Mouse (Mus musculus) right cerebral cortex, postnatal 4 days (tissue): ENCODE measurements at regions not wholly inside any gene's neighbourhood (a gene's known extent, or its start where the extent isn't known, plus 50 kb on each side); places are given as distances from the start of the nearest gene placed in this dataset.

ENCODE experiments used
- DNase-seq: peaks from one replicate; pipeline ENCODE4 v3.0.0-alpha.2; 2022

DNA sequence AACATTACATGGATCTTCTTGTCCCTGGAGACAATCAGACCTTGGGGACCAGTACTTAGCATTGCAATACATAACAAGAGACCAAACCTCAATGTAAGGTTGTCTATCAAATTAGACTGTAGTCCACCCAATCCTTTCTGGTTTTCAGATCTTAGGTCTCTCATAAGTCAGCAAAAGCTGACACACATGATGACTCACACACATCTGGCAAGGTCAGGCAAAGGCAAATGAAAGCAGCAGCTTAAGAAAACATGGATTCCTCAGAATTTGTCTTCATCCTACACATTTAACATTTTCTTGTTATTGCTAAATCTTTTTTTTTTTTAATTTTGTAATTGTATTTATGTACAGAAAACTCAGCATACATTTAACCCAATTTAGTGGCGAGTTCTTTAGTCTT lies 52.0 kb downstream of the Gm11983 start:
- no peak for DNase-seq

DNA sequence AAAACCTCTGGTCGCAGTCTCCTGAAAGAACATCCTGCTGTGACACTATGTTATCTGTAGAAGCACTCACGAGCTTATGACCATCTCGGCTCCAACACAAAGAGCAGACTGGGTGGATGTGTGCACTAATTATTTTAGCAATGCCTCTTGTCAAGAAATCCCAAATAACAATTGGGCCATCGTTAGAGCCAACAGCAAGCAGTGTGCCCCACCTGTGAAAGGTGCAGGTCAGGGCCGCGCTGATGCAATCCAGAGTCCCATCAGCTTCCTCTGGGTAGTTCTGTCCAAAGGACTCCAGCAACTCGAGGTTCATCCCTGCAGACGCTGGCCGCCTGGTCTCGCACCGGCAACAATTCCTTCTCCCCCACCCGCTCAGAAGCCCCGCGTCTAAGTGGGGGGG lies 54.6 kb downstream of the Gm11983 start:
- DNase-seq, result no peak

DNA sequence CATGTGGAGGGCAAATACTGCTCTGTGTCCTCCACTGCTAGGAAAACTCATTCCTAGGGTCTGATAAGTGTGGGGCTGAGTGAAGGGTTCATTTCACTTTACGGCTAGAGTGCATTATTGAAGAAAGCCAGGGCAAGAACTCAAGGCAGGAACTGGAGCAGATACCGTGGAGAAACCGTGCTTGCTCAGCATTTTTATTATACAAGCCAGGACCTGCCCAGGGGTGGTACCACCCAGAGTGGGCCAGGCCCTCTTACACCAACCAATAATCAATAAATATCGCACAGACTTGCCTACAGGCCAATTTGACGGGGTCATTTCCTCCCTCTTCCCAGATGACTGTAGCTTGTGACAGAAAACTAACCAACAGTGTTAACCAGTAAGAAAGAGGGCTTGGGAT lies 57.7 kb downstream of the Gm11983 start:
- DNase-seq, result no peak

DNA sequence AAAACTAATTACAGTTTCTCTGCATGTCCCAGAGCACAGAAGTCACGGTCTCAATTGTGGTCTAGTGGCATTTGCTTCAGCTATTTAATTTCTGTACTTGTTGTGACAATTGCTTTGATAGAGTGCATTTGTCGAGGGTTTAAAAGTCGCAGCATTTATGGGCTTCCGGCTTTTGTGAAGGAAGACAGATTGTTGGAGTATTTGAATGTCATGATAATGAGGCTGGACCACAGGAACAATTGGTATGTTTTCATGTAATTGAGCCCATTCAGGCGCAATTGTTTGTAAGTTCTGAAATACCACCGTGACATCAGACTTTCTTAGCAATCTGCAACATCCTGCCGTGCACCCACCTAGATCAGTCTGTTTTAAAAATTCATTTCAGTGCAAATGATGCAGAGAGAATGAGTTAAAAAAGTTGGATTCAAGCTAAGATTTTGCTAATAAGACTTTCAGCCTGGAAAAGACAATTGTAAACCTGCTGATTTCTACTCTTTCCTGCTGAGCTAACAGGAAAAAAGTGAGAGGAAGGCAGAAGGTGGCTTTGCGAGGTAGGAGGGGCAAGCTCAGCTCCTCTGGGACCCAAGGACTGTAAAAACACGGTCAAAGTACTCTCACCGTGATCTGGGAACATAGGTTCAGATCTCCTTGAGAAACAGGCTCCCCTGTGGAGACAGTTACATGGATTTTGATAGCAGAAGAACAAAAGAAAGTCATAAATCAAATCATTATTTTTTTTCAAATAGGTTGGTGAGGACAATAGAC lies 58.7 kb downstream of the Gm11983 start:
- no peak for DNase-seq

DNA sequence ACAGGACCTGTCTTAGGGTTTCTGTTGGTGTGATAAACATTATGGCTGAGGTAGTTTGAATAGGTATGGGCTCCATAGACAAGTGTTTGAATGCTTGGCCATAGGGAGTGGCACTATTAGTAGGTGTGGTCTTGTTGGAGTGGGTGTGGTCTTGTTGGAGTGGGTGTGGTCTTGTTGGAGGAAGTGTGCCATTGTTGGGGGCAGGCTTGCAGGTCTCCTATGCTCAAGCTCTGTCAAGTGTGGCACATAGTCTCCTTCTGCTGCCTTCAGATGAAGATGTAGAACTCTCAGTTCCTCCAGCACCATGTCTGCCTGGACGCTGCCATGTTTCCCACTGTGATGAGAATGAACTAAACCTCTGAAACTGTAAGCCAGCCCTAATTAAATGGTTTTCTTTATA lies 59.9 kb downstream of the Gm11983 start:
- no peak for DNase-seq

DNA sequence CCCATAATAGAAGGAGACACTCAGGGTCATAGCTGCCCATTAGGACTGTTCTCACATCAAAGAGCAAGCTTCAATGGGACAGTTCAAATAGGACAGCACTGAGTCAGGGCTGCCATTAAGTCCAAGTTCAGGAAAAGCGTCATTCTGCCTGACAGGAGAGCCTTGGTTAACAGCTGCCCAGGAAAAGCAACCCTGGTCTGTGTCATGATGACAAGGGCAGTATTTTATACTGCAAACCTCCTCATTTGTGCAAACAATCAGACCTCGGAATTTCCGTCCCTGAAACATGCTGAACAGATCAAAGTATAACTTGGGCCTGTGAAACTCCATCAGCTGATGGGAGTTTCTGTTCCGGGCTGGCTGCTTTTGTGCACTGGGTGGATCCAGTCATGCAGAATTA lies 62.8 kb downstream of the Gm11983 start:
- no peak for DNase-seq

DNA sequence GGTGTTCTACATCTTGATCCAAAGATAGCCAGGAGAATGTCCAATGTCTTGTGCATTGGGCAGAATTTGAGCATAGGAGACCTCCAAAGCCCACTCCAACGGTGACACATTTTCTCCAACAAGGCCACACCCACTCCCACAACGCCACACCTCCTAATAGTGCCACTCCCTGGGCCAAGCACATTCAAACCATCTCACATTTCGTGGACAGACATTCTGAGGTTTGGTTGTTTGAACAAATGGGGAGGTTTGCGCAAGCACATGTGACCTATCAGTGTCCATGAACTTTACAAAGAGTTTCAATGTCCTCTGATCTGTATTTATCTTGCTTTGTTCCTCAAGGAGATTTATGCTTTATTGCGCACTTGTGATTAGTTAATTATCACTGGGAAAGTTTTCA lies 63.5 kb downstream of the Gm11983 start:
- no peak for DNase-seq

DNA sequence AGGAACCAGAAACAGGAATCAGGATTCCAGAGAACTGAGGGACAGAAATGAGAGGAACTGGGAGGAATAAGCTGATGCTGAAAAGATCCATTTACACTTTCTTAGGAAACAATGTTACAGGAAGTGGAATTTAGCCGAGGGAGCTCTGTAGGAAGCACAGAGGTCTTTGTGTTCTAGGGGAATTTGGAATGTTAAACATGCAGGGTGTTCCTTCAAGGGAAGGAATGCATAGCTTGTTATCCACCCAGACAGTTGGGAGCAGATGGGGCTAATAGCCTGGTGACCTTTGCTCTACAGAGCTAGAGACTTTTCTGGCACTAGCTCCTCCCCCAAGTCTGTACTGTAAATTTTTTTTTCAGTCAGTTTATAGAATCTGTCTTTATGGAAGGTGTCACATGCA lies 64.1 kb downstream of the Gm11983 start:
- DNase-seq, result no peak

DNA sequence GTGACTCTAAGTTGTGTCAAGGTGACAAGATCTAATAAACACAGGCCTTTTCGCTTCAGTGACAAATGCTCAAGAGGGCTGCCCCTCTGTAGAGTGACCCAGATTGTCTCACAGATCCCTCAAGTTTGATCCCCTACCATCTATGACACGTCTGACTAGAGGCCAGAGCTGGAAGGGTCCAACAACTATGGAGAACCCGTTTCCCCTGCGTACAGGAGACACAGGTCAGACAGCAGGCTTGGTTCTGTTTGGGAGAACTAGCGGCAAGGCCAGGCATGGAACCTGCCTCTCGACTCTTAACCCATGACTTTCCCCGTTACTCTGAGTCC lies 68.1 kb downstream of the Gm11983 start:
- no peak for DNase-seq

DNA sequence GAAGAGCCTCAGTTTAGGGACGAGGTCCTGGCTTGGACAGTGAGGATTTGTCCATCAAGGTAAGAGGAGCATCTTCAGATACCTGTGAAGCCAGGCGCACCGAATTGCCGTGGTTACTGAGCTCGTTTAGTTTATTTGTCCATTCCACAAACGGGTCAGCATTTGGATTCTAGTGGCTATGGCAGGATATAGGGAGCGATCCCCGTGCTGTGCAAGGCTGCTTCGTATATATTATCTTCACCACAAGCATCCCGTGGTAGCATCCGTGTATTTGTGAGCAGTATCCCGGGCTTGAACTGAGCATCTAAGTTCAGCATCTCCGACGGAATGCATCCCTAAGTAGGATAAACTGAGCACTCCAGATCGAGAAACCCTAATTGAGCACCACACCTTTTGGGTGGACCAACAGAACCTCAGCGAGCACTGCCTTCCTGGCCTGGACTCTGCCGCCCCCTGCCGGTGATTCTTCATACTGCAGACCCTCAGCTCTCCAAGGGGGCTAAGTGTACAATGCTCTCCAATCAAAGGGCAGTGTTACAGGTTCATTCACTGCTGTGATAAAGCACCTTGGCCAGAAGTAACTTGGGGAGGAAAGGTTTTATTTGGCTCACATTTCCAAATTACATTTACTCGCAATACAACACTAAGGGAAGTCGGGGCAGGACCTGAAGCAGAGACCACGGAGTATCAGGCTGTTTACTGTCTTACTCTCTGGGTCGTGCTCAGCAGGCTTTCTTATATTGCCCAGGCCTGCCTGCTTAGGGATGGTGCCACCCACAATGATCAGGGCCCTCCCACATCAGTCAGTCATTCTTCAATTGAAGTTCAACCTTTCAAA lies 68.6 kb downstream of the Gm11983 start:
- peak; percentile 92 for DNase-seq

DNA sequence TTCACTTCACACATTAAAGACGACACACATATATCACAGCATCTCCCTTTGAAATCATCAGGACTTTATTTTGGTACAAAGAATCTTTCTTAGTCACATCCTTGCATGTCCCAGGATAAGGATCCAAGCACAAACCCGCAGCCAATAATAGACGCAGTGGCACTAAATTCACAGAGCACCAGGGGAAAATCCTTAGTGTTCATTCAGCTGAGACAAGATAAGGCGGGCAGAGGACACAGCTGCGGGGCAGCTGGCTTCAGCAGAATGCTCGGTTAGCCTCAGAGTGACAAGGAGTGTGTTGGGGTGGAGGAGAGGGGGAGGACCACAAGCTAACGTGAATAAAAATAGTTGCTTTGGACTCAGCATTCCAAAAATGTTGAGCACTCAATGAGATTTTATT lies 70.7 kb downstream of the Gm11983 start:
- peak; percentile 8 for DNase-seq

DNA sequence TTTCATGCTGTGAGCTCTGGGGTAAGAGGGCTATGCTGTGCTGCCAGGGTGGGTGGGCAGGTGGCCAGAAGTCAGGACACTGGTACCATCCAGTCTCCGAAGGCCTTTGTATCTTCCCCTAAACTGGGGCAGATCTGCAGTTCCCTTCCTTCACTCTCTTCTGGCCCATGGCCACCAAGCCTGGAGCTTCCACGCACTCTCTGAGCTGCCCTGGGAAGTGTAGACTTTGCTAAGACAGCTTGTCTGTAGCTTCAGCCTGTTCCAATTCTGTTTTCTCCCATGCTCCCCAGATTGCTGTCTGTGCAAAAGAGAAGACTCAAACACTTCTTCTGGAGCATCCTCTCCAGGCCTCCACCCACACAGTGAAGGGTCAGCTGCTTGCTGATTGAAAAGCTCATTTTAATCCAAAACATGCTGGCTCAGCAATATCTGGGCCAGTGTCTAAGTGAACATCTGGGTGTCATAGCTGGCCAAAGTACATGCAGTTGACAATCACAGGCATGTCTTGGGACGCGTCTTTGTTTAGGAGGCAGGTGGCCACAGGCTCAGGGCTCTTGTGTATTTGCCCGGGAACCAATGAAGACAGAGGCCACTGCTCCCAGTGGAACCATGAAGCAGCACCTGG lies 72.0 kb downstream of the Gm11983 start:
- peak; percentile 46 for DNase-seq

DNA sequence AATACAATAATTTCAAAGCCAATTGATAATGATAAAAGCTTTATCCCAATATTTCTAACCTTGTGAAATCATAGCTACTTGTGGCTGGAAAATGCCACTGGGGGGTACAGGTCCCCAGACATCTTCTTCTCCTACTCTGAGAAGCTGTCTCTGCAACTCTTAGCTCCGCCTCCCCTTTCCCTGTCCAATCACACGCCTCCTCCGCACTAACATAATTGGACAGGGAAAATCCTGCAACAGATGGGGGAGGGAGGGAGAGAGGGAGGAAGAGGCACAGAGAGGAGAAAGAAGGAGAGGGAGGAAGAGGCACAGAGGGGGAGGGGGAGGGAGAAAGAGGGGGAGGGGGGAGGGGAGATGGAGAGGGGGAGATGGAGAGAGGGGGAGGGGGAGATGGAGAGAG lies 73.3 kb downstream of the Gm11983 start:
- no peak for DNase-seq

DNA sequence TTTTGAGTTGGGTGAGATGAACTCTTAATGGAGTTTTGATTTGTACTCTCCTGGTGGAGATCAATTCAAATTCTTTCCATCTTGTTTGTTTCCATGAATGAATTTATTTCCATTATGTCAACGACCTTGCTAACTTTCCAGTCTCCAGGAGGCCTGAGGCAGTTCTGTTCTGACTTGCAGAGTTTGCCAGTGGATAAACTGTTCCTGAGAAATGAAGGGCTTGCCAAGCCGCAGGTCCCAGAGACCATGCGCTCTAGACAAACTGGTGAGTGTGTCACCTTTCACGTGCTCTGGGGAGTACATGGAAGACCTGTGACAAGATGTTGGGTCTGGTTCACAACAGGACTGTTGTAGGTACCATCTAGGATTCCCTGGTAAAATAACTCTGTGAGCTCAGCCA lies 74.5 kb downstream of the Gm11983 start:
- no peak for DNase-seq

DNA sequence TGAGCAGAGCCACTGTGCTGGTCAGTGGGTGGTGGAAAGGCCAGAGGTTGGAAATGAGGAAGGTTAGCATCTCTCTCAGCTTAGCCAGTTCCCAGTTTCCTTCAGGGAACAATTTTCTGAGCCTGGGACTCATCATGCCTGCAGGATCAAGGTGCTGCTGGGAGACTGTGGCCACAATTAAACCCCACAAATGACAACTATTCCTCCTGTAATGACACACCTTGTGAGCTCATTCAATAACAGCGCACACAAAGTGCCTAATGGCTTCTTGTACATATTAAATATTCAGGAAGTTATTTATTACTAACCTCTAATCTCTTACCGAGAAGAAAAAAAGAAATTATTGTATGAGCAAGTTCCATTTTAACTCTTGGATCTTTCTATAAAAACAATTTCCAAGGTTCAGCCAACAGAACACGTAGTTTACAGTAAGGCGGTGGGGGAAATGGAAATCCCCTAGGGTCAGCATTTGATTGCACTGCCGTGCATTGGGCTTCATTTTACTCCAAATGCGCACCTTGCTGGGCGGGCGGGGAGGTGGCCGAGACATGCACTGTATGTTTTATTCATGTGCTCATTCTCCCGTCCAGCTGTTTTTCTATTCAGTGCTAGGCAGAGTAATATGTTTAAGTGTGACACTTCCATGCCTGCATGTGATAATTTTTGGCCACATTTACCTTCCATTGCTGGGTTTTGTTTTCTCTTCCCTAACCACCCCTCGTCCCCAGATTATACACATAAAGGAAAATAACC lies 75.4 kb downstream of the Gm11983 start:
- no peak for DNase-seq

DNA sequence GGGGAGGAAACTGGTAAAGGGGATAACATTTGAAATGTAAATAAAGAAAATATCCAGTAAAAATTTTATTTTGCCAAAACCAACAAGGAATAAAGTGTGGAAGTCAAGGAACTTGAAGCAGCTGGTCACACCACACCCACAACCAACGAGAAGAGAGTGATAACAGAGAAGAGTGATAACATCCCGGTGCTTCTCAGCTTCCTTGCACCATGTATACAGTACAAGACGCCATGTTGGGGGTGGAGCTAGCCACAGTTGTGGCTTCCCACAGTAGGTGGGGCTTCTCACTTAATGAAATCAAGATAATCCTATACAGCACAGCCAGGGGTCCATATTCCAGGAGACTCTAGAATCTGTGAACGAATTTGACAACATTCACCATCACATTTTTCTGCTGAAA lies 77.9 kb downstream of the Gm11983 start:
- no peak for DNase-seq

DNA sequence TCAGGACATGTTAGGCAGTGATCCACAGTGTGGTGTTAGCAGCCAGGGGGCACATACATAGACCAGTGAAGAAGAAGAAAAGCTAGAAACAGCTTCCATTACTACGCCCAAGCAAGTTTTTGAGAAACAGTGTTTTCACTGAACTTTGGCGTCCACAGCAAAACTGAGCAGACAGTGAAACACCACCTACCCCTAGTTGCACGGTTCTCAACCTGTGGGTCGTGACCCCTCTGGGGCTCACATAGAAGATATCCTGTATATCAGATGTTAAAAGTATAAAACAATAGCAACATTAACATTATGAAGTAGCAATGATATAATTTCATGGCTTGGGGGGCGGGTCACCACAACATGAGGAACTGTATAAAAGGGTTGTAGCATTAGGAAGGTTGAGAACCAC lies 81.1 kb downstream of the Ramp3 start:
- DNase-seq, result no peak

DNA sequence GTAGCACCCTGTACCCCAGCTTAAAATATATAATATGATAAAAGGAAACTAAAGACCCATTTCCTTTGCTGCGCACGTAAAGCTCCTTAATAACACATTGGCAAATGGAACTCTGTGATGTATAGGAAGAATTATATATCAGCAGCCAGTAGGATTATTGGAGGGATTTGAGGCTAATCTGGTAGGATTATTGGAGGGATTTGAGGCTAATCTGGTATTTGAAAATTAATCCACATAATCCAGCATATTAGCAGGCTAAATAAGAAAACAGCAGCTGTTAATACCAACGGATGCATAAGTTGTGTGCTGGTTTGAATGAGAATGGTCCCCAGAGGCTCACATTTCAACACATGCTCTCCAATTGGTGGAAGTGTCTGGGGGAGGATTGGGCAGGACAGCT lies 80.3 kb downstream of the Ramp3 start:
- DNase-seq, result no peak

DNA sequence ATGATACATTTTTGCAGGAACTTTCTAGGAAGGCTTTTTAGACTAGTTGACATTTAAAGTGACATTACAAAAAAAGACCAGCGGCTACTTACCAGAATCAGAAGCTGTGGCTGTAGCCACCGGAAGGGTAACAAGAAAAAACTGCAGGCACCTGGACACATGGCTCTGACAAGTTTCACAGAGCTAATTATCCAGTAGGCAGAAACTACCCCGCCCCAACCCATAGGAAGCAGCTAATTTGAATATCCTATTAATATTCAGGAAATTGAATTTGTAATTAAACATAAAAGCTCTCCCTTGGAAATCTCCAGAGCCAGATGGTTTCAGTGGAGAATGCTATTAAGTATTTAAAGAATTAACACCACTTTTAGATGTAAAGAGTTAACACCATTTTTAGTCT lies 79.8 kb downstream of the Ramp3 start:
- no peak for DNase-seq

DNA sequence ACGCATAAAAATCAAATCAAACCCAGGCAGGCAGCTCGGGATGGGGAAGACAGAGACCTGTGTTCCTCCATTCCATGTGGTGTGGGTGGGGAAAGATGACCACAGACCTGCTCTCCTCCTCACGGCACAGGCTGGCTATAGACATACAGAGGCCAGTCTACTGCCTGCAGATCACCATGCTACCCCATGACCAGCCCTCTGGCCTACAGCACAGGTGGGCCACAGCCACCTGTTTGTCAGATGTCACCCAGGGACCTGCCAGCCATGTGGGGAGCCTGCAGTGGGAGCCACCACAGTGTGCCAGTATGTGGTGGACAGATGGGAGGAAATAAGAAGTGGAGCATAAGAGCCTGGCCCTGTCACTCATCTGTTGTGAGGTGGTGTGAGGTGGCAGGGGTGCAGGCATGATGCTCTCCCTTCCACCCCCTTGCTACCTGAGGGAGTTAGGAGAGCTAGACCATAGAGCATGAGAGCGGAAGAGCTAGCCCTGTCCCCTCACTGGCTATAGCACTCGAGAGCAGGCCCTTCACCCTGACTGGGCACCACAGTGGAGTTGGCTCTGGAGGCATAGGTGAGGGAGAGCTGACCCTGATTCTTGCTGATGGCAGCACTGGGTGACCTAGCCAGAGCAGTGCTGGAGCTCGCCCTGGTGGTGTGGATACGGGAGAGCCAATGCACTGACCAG lies 76.6 kb downstream of the Ramp3 start:
- DNase-seq, result peak; percentile 0

DNA sequence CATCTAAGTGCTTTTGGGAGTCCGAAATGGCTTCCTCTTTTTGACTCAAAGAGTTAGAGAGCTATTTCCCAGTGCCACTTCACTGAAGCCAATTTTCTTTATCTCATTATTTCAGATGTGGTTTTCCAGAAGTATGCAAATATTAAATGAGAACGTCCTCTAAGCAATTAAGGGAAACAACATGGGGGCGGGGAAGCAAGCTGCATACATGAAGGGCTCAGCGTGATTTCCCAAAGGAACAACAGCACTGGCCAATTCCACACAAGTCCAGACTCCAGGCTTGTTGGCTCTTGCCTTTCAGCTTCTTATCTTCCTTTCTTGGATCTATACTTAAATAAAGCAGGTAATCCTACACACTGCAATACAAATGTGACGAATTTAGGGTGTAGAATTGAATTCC lies 73.2 kb downstream of the Ramp3 start:
- no peak for DNase-seq
